Mouse (Mus musculus): ENCODE data around the gene Ccl26.

Ccl26 gene

DNA sequence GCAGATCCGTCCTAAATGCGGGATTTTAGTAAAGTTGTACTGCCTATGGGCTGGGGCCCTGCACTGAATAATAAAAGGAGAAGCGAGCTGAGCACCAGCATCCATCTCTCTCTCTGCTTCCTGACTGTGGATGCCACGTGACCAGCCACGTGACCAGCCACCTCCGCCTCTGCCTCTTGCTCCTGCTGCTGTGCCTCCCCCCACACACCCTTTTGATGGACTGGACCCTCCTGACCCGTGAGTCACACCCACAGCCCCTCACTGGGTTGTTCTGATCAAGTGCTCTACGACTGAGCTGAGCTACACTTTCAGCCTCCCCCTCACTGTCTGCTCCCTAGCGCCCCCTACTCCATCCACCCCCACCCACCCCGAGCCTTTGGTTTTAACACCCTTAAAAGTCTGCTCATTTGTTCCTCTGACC, 25.6 kb downstream of the Ccl26 start:
- DNase-seq (ENCODE audit: low spot score), result peak; percentile 45

DNA sequence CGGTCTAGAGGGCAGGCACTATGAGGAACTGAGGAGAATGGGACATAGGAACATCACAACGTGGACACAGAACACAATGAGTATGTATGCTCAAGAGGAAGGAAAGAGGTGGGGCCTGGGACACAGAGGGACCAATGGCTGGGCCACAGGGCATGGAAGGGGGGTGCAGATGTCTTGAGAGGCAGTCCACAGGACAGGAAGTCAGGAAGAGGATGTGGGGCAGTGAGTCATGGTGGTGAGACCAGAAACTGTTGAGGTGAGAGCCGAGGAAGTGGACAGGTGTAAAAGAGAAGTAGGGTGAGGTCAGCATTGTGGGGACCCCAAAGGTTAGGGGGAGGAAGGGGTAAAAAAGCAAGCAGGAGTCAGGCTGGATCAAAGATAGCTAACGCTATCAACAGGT, 26.0 kb downstream of the Ccl26 start:
- peak; percentile 65 for DNase-seq (ENCODE audit: low spot score)

- no peak for DNase-seq (ENCODE audit: low spot score)
Measured at GRCm38 (mm10) chr5:135535867-135536266, 27.5 kb downstream of the Ccl26 start.

DNA sequence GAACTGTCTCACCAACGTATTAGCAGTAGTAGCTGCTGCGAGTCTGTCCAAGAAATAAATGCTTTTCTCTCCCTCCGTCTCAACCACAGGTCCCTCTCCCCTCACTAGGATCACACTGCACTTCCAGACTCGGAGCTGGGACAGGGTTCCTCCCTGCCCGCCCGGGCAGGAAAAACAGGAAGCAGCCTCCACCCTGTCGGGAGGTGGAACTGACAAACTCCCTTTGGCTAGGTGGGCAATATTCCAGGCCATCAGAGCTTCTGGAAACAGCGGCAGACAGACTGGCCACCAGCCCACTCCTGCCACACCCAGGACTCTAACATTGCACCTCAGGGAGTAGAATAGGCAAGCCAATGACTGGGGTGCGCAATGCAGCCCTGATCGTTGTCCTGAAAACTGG, 29.9 kb downstream of the Ccl26 start:
- no peak for DNase-seq (ENCODE audit: low spot score)

GRCm38 (mm10) chr5:135531306-135531845, 32.0 kb downstream of the Ccl26 start:
- no peak for DNase-seq (ENCODE audit: low spot score)

- no peak for DNase-seq (ENCODE audit: low spot score)
Measured at GRCm38 (mm10) chr5:135529964-135530363, 33.4 kb downstream of the Ccl26 start.

DNA sequence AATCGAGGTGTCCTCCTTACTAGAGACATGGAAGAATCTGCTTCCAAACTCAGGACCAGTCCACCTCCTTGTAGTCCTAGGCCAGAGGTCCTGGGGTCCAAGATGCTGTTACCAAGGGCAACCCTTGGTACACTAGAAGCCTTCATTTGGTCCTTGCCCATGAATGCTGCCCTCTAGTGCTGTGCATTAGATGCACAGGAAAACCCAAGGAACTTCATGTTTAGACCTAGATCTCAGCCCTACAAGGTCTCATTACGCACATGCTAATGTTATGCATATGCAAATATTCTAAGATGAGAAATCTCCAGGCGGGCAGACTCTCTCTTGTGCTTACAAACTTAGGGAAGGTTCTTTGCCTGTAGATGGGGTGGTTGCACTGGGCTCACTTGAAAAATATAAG, 34.1 kb downstream of the Ccl26 start:
- DNase-seq (ENCODE audit: low spot score), result no peak

GRCm38 (mm10) chr5:135527986-135528385, 35.4 kb downstream of the Ccl26 start:
- DNase-seq (ENCODE audit: low spot score), result no peak

- no peak for DNase-seq (ENCODE audit: low spot score)
Measured at GRCm38 (mm10) chr5:135524660-135525560, 38.5 kb downstream of the Ccl26 start.

GRCm38 (mm10) chr5:135524087-135524486, 39.3 kb downstream of the Ccl26 start:
- DNase-seq (ENCODE audit: low spot score), result no peak

- DNase-seq (ENCODE audit: low spot score), result no peak
Measured at GRCm38 (mm10) chr5:135522111-135522722, 41.2 kb downstream of the Ccl26 start.

- no peak for DNase-seq (ENCODE audit: low spot score)
Measured at GRCm38 (mm10) chr5:135517348-135517883, 46.0 kb downstream of the Ccl26 start.

DNA sequence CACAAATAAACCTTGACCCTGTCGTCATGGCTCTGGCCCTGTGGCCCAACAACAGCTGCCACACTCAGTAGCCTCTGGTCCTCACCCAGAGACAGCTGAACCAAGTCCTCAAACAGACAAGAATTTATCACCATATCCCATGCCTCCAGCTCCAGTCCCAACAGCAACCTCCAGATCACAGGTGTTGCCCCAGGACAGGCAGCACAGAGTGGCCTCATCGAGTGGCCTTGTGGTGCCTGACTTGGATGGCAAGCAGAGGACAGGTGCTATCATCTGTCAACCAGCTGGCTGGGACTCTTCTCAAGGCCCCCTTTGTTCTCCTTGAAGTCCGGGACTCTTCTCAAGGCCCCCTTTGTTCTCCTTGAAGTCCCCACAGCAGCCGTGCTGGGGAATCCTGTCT, 50.2 kb downstream of the Ccl26 start:
- DNase-seq (ENCODE audit: low spot score), result no peak

DNA sequence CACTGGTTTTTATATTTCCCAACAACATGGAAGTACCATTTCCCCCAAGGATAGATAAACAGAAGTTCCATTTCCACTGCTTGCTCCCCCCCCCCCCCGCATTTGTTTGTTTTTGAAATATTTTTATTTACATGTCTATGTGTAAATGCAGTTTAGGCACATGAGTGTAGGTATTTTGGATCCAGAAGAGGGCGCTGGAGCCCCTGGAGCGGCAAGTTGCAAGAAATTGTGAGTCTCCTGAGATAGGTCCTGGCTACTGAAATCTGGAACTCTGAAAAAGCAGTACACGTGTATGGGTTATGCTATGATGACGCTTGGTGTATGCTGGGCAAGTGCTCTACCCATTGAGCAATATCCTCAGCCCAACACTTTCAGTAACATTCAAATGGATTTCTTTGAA, 52.3 kb downstream of the Ccl26 start:
- no peak for DNase-seq (ENCODE audit: low spot score)
